In the genomic region with DNA sequence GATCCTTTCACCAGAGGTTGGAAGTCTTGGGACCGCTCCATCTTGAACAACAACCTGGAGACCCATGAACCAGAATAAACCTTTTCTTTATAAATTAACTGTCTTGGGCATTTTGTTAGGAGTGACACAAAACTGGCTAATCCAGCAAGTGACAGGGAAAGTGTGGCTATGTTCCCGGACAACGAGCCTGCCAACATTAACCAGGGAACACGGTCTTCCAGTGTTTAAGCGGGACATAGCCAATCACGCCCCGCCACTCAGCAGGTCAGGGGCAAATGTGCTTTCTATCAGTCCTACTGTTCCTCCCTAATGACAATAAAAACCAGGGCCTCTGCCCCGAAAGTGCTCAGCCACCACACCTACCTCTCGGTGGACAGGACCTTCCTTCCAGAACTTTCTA, we compare ENCODE assay signal across 22 mouse cellular contexts. TPM values are rescaled to one million over a fixed set of nuclear protein-coding genes. Genes with fewer than 3 reads are reported as not detected.
A peak's percentile ranks its signal among the peaks of the same experiment; 100 is the strongest.
DNase-seq lines count a peak whose midpoint lies in the region; ATAC-seq and TF ChIP-seq lines count a peak whose summit lies in the region.
"Had no signal": no experiment of that assay in that cellular context is flagged by ENCODE, and none has a peak within 500 bp of the region (broad histone marks: within the 10 kb centered on the region; RNA-seq: fewer than 3 reads in every experiment).

No protein-coding gene starts in this region.

- DNase-seq in heart, adult 11 months: peak; percentile 96
- no peak for DNase-seq in heart, postnatal 4 days
- DNase-seq in hindbrain, postnatal 0 days (ENCODE audit: low spot score): peak; percentile 32
- peak; percentile 57 to 58 for DNase-seq in kidney, postnatal 36 days
- DNase-seq in kidney, postnatal 14 days: no peak
- peak; percentile 48 to 51 for DNase-seq in heart, postnatal 10 days
- DNase-seq: adrenal gland, adult 2 months; forebrain, postnatal 0 days; liver, postnatal 0 days; lung, postnatal 36 days; thymus, postnatal 4 days had no signal

- H3K4me3 ChIP-seq in hindbrain, postnatal 0 days (ENCODE audit: low read length): no peak overlapping the region
- no peak overlapping the region for H3K4me3 ChIP-seq in hindbrain, embryonic 13.5 days
- H3K4me3 ChIP-seq in forebrain, embryonic 12.5 days (replicated peaks): no peak overlapping the region
- H3K4me3 ChIP-seq: erythroblast, embryonic 14.5 days; hindbrain, embryonic 15.5 days; liver, embryonic 12.5 days; neural tube, embryonic 13.5 days had no signal

- intact Hi-C loops in heart, postnatal 10 days (cut with DNase I): no loop called here

- TF ChIP-seq CTCF in hindbrain, postnatal 0 days (IDR thresholded peaks at IDR 0.05; ENCODE audit: low read depth): no peak

- no peaks in the 10 kb centered on the region for H3K4me1 ChIP-seq in hindbrain, postnatal 0 days (ENCODE audit: insufficient read depth, low read length)
- no peaks in the 10 kb centered on the region for H3K4me1 ChIP-seq in hindbrain, embryonic 13.5 days (replicated peaks)
- H3K4me1 ChIP-seq in forebrain, embryonic 12.5 days: no peaks in the 10 kb centered on the region
- H3K4me1 ChIP-seq: hindbrain, embryonic 15.5 days; liver, embryonic 12.5 days; neural tube, embryonic 13.5 days had no signal

- no peaks in the 10 kb centered on the region for H3K27me3 ChIP-seq in hindbrain, postnatal 0 days (ENCODE audit: insufficient read depth, low read length)
- H3K27me3 ChIP-seq in hindbrain, embryonic 13.5 days: no peaks in the 10 kb centered on the region
- H3K27me3 ChIP-seq in forebrain, embryonic 12.5 days: no peaks in the 10 kb centered on the region
- H3K27me3 ChIP-seq: hindbrain, embryonic 15.5 days; neural tube, embryonic 13.5 days had no signal

- ATAC-seq in hindbrain, postnatal 0 days: no peak
- no peak for ATAC-seq in hindbrain, embryonic 13.5 days (ENCODE audit: low FRiP score)
- no peak for ATAC-seq in forebrain, embryonic 12.5 days (ENCODE audit: low FRiP score)
- ATAC-seq: CD4-positive, CD25-positive, alpha-beta regulatory T cell, adult 4 months; forebrain, postnatal 0 days; liver, embryonic 12.5 days; liver, postnatal 0 days had no signal

- 79% methylated on average over 9 of the region's 9 CpGs for WGBS in hindbrain, postnatal 0 days
- 93% methylated on average over 9 of the region's 9 CpGs for WGBS in hindbrain, embryonic 13.5 days
- 88% methylated on average over 9 of the region's 9 CpGs for WGBS in forebrain, embryonic 12.5 days

- H3K36me3 ChIP-seq in hindbrain, postnatal 0 days (ENCODE audit: insufficient read depth, low read length): peaks cover 9% of the 10 kb centered on the region; the same call in 1 of the 2 replicates
- peaks cover 24% of the 10 kb centered on the region for H3K36me3 ChIP-seq in hindbrain, embryonic 13.5 days
- H3K36me3 ChIP-seq in forebrain, embryonic 12.5 days (replicated peaks): peaks cover 6% of the 10 kb centered on the region; the same call in 1 of the 2 replicates
- H3K36me3 ChIP-seq: liver, embryonic 12.5 days had no signal

- H3K9ac ChIP-seq in hindbrain, postnatal 0 days (replicated peaks; ENCODE audit: low read length): no peak overlapping the region
- no peak overlapping the region for H3K9ac ChIP-seq in hindbrain, embryonic 13.5 days
- no peak overlapping the region for H3K9ac ChIP-seq in forebrain, embryonic 12.5 days
- H3K9ac ChIP-seq: forebrain, postnatal 0 days; hindbrain, embryonic 15.5 days; liver, embryonic 12.5 days; liver, postnatal 0 days; neural tube, embryonic 13.5 days had no signal

- H3K4me2 ChIP-seq in hindbrain, postnatal 0 days (ENCODE audit: low read depth, low read length): no peak overlapping the region
- H3K4me2 ChIP-seq in hindbrain, embryonic 13.5 days: no peak overlapping the region
- H3K4me2 ChIP-seq in forebrain, embryonic 12.5 days: no peak overlapping the region
- H3K4me2 ChIP-seq: hindbrain, embryonic 15.5 days; liver, embryonic 12.5 days; midbrain, embryonic 11.5 days; neural tube, embryonic 13.5 days had no signal

- H3K9me3 ChIP-seq in hindbrain, postnatal 0 days (ENCODE audit: low read length): no peaks in the 10 kb centered on the region
- H3K9me3 ChIP-seq in hindbrain, embryonic 13.5 days: no peaks in the 10 kb centered on the region
- no peaks in the 10 kb centered on the region for H3K9me3 ChIP-seq in forebrain, embryonic 12.5 days
- H3K9me3 ChIP-seq: hindbrain, embryonic 15.5 days; liver, embryonic 12.5 days; neural tube, embryonic 13.5 days had no signal

- no peak overlapping the region for H3K27ac ChIP-seq in hindbrain, postnatal 0 days
- no peak overlapping the region for H3K27ac ChIP-seq in hindbrain, embryonic 13.5 days
- H3K27ac ChIP-seq in forebrain, embryonic 12.5 days: no peak overlapping the region
- H3K27ac ChIP-seq: hindbrain, embryonic 15.5 days; kidney, postnatal 0 days; liver, embryonic 12.5 days; neural tube, embryonic 13.5 days had no signal

RNA-seq across cellular contexts. Expression of gene Anks6, which starts 13.4 kb away (rescaled TPM):
- total RNA-seq in heart, postnatal 4 days (2021): 1 to 10 TPM; 5.1 to 5.5 TPM
- 11.1 and 13.4 TPM in 2 replicates for total RNA-seq in hindbrain, postnatal 0 days (2014; rRNA removed)
- 3.0 and 3.2 TPM in 2 replicates for polyA plus RNA-seq in hindbrain, postnatal 0 days (2015; fragmentation: Nextera tagmentation; extraction: Ambion mirVana)
- polyA plus RNA-seq in hindbrain, embryonic 13.5 days (2015; fragmentation: Nextera tagmentation; extraction: Ambion mirVana): 4.1 and 4.3 TPM in 2 replicates
- 1 to 10 TPM; 5.0 to 6.5 TPM for total RNA-seq in heart, postnatal 10 days (2021)
- 5.6 and 6.1 TPM in 2 replicates for polyA plus RNA-seq in forebrain, embryonic 12.5 days (2016; fragmentation: Nextera tagmentation; extraction: Ambion mirVana)
- polyA plus RNA-seq: CD4-positive, CD25-positive, alpha-beta regulatory T cell, adult 4 months; erythroblast, embryonic 14.5 days had no signal

RNA-seq across cellular contexts. Expression of gene Galnt12, which starts 47.8 kb away (rescaled TPM):
- total RNA-seq in heart, postnatal 4 days (2021): 1 to 10 TPM in 1 of 2 experiments, under 1 TPM in 1; 0.83 to 1.4 TPM
- total RNA-seq in hindbrain, postnatal 0 days (2014; rRNA removed): 1.5 and 1.7 TPM in 2 replicates
- 1.2 and 1.4 TPM in 2 replicates for polyA plus RNA-seq in hindbrain, postnatal 0 days (2015; fragmentation: Nextera tagmentation; extraction: Ambion mirVana)
- 1.1 and 1.5 TPM in 2 replicates for polyA plus RNA-seq in hindbrain, embryonic 13.5 days (2015; fragmentation: Nextera tagmentation; extraction: Ambion mirVana)
- total RNA-seq in heart, postnatal 10 days (2021): under 1 TPM; 0.62 to 0.96 TPM
- 3.8 and 4.4 TPM in 2 replicates for polyA plus RNA-seq in forebrain, embryonic 12.5 days (2016; fragmentation: Nextera tagmentation; extraction: Ambion mirVana)
- total RNA-seq: gastrocnemius, postnatal 36 days had no signal
- polyA plus RNA-seq: erythroblast, embryonic 14.5 days had no signal

RNA-seq across cellular contexts. Expression of gene Gabbr2, which starts 52.2 kb away (rescaled TPM):
- total RNA-seq in heart, postnatal 4 days (2021): under 1 TPM in 1 of 2 experiments, not detected in 1; 0.19 TPM
- 98.9 and 115 TPM in 2 replicates for total RNA-seq in hindbrain, postnatal 0 days (2014; rRNA removed)
- polyA plus RNA-seq in hindbrain, postnatal 0 days (2015; fragmentation: Nextera tagmentation; extraction: Ambion mirVana): 16.7 and 17.7 TPM in 2 replicates
- polyA plus RNA-seq in hindbrain, embryonic 13.5 days (2015; fragmentation: Nextera tagmentation; extraction: Ambion mirVana): 4.0 and 4.8 TPM in 2 replicates
- total RNA-seq in heart, postnatal 10 days (2021): under 1 TPM; 0.05 to 0.31 TPM
- polyA plus RNA-seq in forebrain, embryonic 12.5 days (2016; fragmentation: Nextera tagmentation; extraction: Ambion mirVana): 0.51 and 0.53 TPM in 2 replicates
- total RNA-seq: megakaryocyte, adult 5-6 weeks had no signal
- polyA plus RNA-seq: erythroblast, embryonic 14.5 days had no signal

Comparison
In these comparisons a context has a peak if more than half of its experiments do, and no peak if none do; other contexts are left out.
1. DNase-seq: peak in heart, adult 11 months (single experiment), hindbrain, postnatal 0 days (single experiment), kidney, postnatal 36 days (2 of 2) and heart, postnatal 10 days (2 of 2); none in heart, postnatal 4 days (single experiment) and kidney, postnatal 14 days (single experiment).
2. RNA of gene Gabbr2, which starts 52.2 kb away (total RNA-seq): 98.9 to 115 TPM in hindbrain, postnatal 0 days; 0.05 to 0.31 TPM in heart, postnatal 10 days and 0.19 TPM in heart, postnatal 4 days; every median in the first group is over 10 times any median in the second.